In genomic region chr8:121203612-121204376, GRCm38 (mm10) we compare ENCODE assay signal across 9 mouse cellular contexts.
DNase-seq lines count a peak whose midpoint lies in the region; ATAC-seq and TF ChIP-seq lines count a peak whose summit lies in the region.
"Had no signal": no experiment of that assay in that cellular context is flagged by ENCODE, and none has a peak within 500 bp of the region (broad histone marks: within the 10 kb centered on the region; RNA-seq: fewer than 3 reads in every experiment).

No protein-coding gene starts in this region.

- no peak overlapping the region for H3K4me3 ChIP-seq in kidney, postnatal 0 days (replicated peaks; ENCODE audit: low read depth, low read length)
- no peak overlapping the region for H3K4me3 ChIP-seq in forebrain, embryonic 12.5 days (replicated peaks)

- H3K4me1 ChIP-seq in kidney, postnatal 0 days (replicated peaks; ENCODE audit: insufficient read depth, low read length) = peaks cover 17% of the 10 kb centered on the region
- no peaks in the 10 kb centered on the region; the same call in 1 of the 2 replicates for H3K4me1 ChIP-seq in forebrain, embryonic 12.5 days

- H3K27ac ChIP-seq in kidney, postnatal 0 days = no peak overlapping the region
- H3K27ac ChIP-seq in forebrain, embryonic 12.5 days = 0 out of 2 replicates have a peak overlapping the region, but pooled peaks have one; percentile 19

- no peaks in the 10 kb centered on the region for H3K27me3 ChIP-seq in kidney, postnatal 0 days (ENCODE audit: insufficient read depth, low read length)
- H3K27me3 ChIP-seq in forebrain, embryonic 12.5 days = no peaks in the 10 kb centered on the region

- H3K36me3 ChIP-seq in kidney, postnatal 0 days (ENCODE audit: insufficient read depth, low read length) = no peaks in the 10 kb centered on the region
- no peaks in the 10 kb centered on the region for H3K36me3 ChIP-seq in forebrain, embryonic 12.5 days (replicated peaks)

- 57% methylated on average over 19 of the region's 19 CpGs for WGBS in kidney, postnatal 0 days
- WGBS in forebrain, embryonic 12.5 days = 68% methylated on average over 19 of the region's 19 CpGs

- H3K9me3 ChIP-seq in kidney, postnatal 0 days (replicated peaks; ENCODE audit: low read length) = no peaks in the 10 kb centered on the region
- H3K9me3 ChIP-seq in forebrain, embryonic 12.5 days = no peaks in the 10 kb centered on the region

- no peak for ATAC-seq in kidney, postnatal 0 days (replicated peaks; ENCODE audit: low FRiP score, low read depth)
- ATAC-seq in forebrain, embryonic 12.5 days (ENCODE audit: low FRiP score) = no peak

- no peak for TF ChIP-seq CTCF in kidney, postnatal 0 days (IDR thresholded peaks at IDR 0.05; ENCODE audit: low read depth)

- H3K9ac ChIP-seq in kidney, postnatal 0 days (ENCODE audit: low read depth, low read length) = no peak overlapping the region
- H3K9ac ChIP-seq in forebrain, embryonic 12.5 days = no peak overlapping the region

- peak; percentile 33 for DNase-seq in kidney, postnatal 0 days (ENCODE audit: low spot score)
- DNase-seq in kidney, adult 18-20 months = no peak
- peak; percentile 58 for DNase-seq in left cerebral cortex, adult 11 months (ENCODE audit: low spot score)
- peak; percentile 24 to 56 for DNase-seq in right cerebral cortex, adult 2 months (ENCODE audit: low spot score in 2 of 2)
- DNase-seq in heart, postnatal 14 days = no peak
- DNase-seq in liver = no peak
- no peak for DNase-seq in heart, postnatal 10 days
- DNase-seq: gastrocnemius, postnatal 10 days had no signal

- intact Hi-C loops in heart, postnatal 14 days (cut with DNase I) = no loop called here
- intact Hi-C loops in heart, postnatal 10 days (cut with DNase I) = no loop called here

- H3K4me2 ChIP-seq in kidney, postnatal 0 days (ENCODE audit: low read length) = no peak overlapping the region
- H3K4me2 ChIP-seq in forebrain, embryonic 12.5 days = no peak overlapping the region

Comparison
In these comparisons a context has a peak if more than half of its experiments do, and no peak if none do; other contexts are left out.
1. DNase-seq: peak in kidney, postnatal 0 days (single experiment), left cerebral cortex, adult 11 months (single experiment) and right cerebral cortex, adult 2 months (2 of 2); none in kidney, adult 18-20 months (single experiment), heart, postnatal 14 days (0 of 2), liver (single experiment) and heart, postnatal 10 days (0 of 2).